Comparison of ENCODE assay signal across 8 mouse cellular contexts in the genomic region with DNA sequence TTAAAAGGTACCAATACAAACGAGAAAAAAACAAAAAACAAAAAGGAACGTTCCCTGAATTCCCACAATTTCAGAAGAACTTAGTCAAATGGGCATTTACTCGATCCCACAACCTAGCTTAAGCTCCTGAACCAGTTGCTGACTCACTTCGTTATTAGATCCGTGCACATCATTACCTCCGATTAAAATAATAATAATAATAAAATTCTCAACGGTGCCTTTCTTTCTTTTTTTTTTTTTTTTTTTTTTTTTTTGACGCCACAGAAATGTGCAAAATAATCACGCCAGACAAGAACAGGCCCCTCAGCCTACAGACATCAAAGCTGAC. TPM values are rescaled to one million over a fixed set of nuclear protein-coding genes. Genes with fewer than 3 reads are reported as not detected.
DNase-seq lines count a peak whose midpoint lies in the region; ATAC-seq and TF ChIP-seq lines count a peak whose summit lies in the region.

No protein-coding gene starts in this region.

- TF ChIP-seq POLR2A in myocyte (IDR thresholded peaks at IDR 0.05; ENCODE audit: insufficient read length, low read depth) = no peak

- H3K79me2 ChIP-seq in myocyte (ENCODE audit: control insufficient read depth, insufficient read depth) = peaks cover 68% of the 10 kb centered on the region

- H3K9ac ChIP-seq in embryonic facial prominence, embryonic 11.5 days (replicated peaks; ENCODE audit: low read length) = peak overlapping the region; percentile 99
- H3K9ac ChIP-seq in intestine, embryonic 14.5 days (ENCODE audit: low read length) = peak overlapping the region; percentile 98

- H3K27ac ChIP-seq in left cerebral cortex, adult 2 months = peak overlapping the region; percentile 96
- H3K27ac ChIP-seq in embryonic facial prominence, embryonic 11.5 days (replicated peaks; ENCODE audit: low read depth, low read length) = peak overlapping the region; percentile 92; the same call in 1 of the 2 replicates
- peak overlapping the region; percentile 95 for H3K27ac ChIP-seq in intestine, embryonic 14.5 days (ENCODE audit: low read depth)

- no peak for TF ChIP-seq CTCF in left cerebral cortex, adult 2 months (IDR thresholded peaks at IDR 0.05)

- DNase-seq in left cerebral cortex, adult 2 months (ENCODE audit: extremely low spot score in 1 of 2, low spot score in 2 of 2) = no peak
- no peak for DNase-seq in left cerebral cortex, adult 8-10 months (ENCODE audit: low spot score in 2 of 2)
- no peak for DNase-seq in embryonic facial prominence, embryonic 11.5 days (ENCODE audit: low spot score)
- DNase-seq in intestine, embryonic 14.5 days (ENCODE audit: low spot score) = no peak
- DNase-seq in cerebellum, adult 11 months = no peak
- DNase-seq in left cerebral cortex, postnatal 10 days (ENCODE audit: extremely low spot score in 1 of 2, low spot score in 2 of 2) = no peak
- no peak for DNase-seq in testis, postnatal 14 days (ENCODE audit: low spot score)

- H3K4me1 ChIP-seq in embryonic facial prominence, embryonic 11.5 days (ENCODE audit: control insufficient read depth, insufficient read depth, low read length) = no peaks in the 10 kb centered on the region
- H3K4me1 ChIP-seq in intestine, embryonic 14.5 days (replicated peaks; ENCODE audit: control insufficient read depth, insufficient read depth, low read length) = peaks cover 17% of the 10 kb centered on the region

- H3K36me3 ChIP-seq in embryonic facial prominence, embryonic 11.5 days (replicated peaks; ENCODE audit: control insufficient read depth, insufficient read depth, low read depth, low read length) = no peaks in the 10 kb centered on the region
- H3K36me3 ChIP-seq in intestine, embryonic 14.5 days (ENCODE audit: control insufficient read depth, insufficient read depth, low read length) = peaks cover 9% of the 10 kb centered on the region; the same call in 1 of the 2 replicates
- no peaks in the 10 kb centered on the region for H3K36me3 ChIP-seq in myocyte (ENCODE audit: control insufficient read depth, insufficient read depth)

- no peaks in the 10 kb centered on the region for H3K27me3 ChIP-seq in embryonic facial prominence, embryonic 11.5 days (ENCODE audit: control insufficient read depth, insufficient read depth, low read length)
- no peaks in the 10 kb centered on the region for H3K27me3 ChIP-seq in intestine, embryonic 14.5 days (replicated peaks; ENCODE audit: control insufficient read depth, insufficient read depth, low read length)
- no peaks in the 10 kb centered on the region for H3K27me3 ChIP-seq in myocyte (ENCODE audit: control insufficient read depth, insufficient read depth, insufficient read length)

- no peaks in the 10 kb centered on the region for H3K9me3 ChIP-seq in embryonic facial prominence, embryonic 11.5 days (replicated peaks; ENCODE audit: control insufficient read depth, low read length)
- no peaks in the 10 kb centered on the region for H3K9me3 ChIP-seq in intestine, embryonic 14.5 days (ENCODE audit: control insufficient read depth, low read length)

- intact Hi-C loops in left cerebral cortex, adult 2 months (cut with DNase I) = no loop called here
- intact Hi-C loops in left cerebral cortex, postnatal 10 days (cut with DNase I) = no loop called here

- H3K4me2 ChIP-seq in embryonic facial prominence, embryonic 11.5 days (ENCODE audit: low read depth, low read length) = peak overlapping the region; percentile 56
- H3K4me2 ChIP-seq in intestine, embryonic 14.5 days (ENCODE audit: low read length) = peak overlapping the region; percentile 58
- H3K4me2 ChIP-seq in myocyte (ENCODE audit: low read depth) = peak overlapping the region; percentile 73

- H3K4me3 ChIP-seq in left cerebral cortex, adult 2 months = peak overlapping the region; percentile 98
- peak overlapping the region; percentile 83 for H3K4me3 ChIP-seq in embryonic facial prominence, embryonic 11.5 days (ENCODE audit: low read depth, low read length)
- peak overlapping the region; percentile 85 for H3K4me3 ChIP-seq in intestine, embryonic 14.5 days (ENCODE audit: low read depth, low read length)
- H3K4me3 ChIP-seq in myocyte = peak overlapping the region; percentile 90

- ATAC-seq in embryonic facial prominence, embryonic 11.5 days (replicated peaks; ENCODE audit: insufficient number of reproducible peaks, low FRiP score, low TSS enrichment, low read depth) = no peak
- ATAC-seq in intestine, embryonic 14.5 days (replicated peaks; ENCODE audit: low FRiP score, low TSS enrichment, low read depth) = no peak

- peak overlapping the region; percentile 80 for H3ac ChIP-seq in myocyte (ENCODE audit: control insufficient read depth, insufficient read length)

- WGBS in embryonic facial prominence, embryonic 11.5 days = 2% methylated on average over 9 of the region's 9 CpGs
- WGBS in intestine, embryonic 14.5 days = 4% methylated on average over 9 of the region's 9 CpGs

TF ChIP-seq in myocyte, 11 proteins besides CTCF, POLR2A, EP300 and RAD21:
- no peak for TF ChIP-seq MYOG (IDR thresholded peaks at IDR 0.05; ENCODE audit: control insufficient read depth in 1 of 3, insufficient read depth in 1 of 3, insufficient read length in 2 of 3, low read depth in 2 of 3)

RNA-seq across cellular contexts. Expression of gene Dzip3, which starts 0.8 kb away (rescaled TPM):
- total RNA-seq in left cerebral cortex, adult 2 months (2021) = 10 to 100 TPM; 75.5 to 82.6 TPM
- total RNA-seq in left cerebral cortex, adult 8-10 months (2022) = 10 to 100 TPM; 69.6 to 87.9 (median 78.7) TPM
- 50.5 and 61.0 TPM in 2 replicates for polyA plus RNA-seq in embryonic facial prominence, embryonic 11.5 days (2014; fragmentation: Nextera tagmentation; extraction: Ambion mirVana)
- polyA plus RNA-seq in intestine, embryonic 14.5 days (2014; fragmentation: Nextera tagmentation; extraction: Ambion mirVana) = 27.6 and 34.2 TPM in 2 replicates
- polyA plus RNA-seq in myocyte (2012; fragmentation: generic; extraction: Trizol) = 2.8 TPM
- 10 to 100 TPM; 87.2 to 92.9 TPM for total RNA-seq in left cerebral cortex, postnatal 10 days (2021)

RNA-seq across cellular contexts. Expression of gene Cip2a, which starts 0.8 kb away (rescaled TPM):
- total RNA-seq in left cerebral cortex, adult 2 months (2021) = 1 to 10 TPM; 2.6 to 2.9 TPM
- total RNA-seq in left cerebral cortex, adult 8-10 months (2022) = 1 to 10 TPM; 2.0 to 4.7 (median 2.5) TPM
- polyA plus RNA-seq in embryonic facial prominence, embryonic 11.5 days (2014; fragmentation: Nextera tagmentation; extraction: Ambion mirVana) = 53.4 and 65.8 TPM in 2 replicates
- polyA plus RNA-seq in intestine, embryonic 14.5 days (2014; fragmentation: Nextera tagmentation; extraction: Ambion mirVana) = 27.2 and 33.8 TPM in 2 replicates
- 4.6 TPM for polyA plus RNA-seq in myocyte (2012; fragmentation: generic; extraction: Trizol)
- 1 to 10 TPM; 3.6 to 5.3 TPM for total RNA-seq in left cerebral cortex, postnatal 10 days (2021)
